Mouse (Mus musculus) testis, postnatal 14 days (tissue): ENCODE data around the gene Iqcn.

Source experiments
- DNase-seq: peaks from one replicate; pipeline ENCODE4 v3.0.0; 2021; ENCODE audit warnings: low spot score

Gene Iqcn

GRCm38 (mm10) chr8:70737705-70738104, 34.4 kb downstream of the Iqcn start:
- DNase-seq, result no peak

- no peak for DNase-seq
Observed at GRCm38 (mm10) chr8:70738211-70738610, 35.0 kb downstream of the Iqcn start.

GRCm38 (mm10) chr8:70741661-70742060, 38.4 kb downstream of the Iqcn start:
- DNase-seq, result no peak

GRCm38 (mm10) chr8:70742176-70742575, 38.9 kb downstream of the Iqcn start:
- DNase-seq, result no peak

- DNase-seq, result no peak
Observed at GRCm38 (mm10) chr8:70742981-70743655, 39.9 kb downstream of the Iqcn start.

- peak; percentile 66 for DNase-seq
Observed at GRCm38 (mm10) chr8:70743656-70744590, 40.7 kb downstream of the Iqcn start.

GRCm38 (mm10) chr8:70744806-70745205, 41.5 kb downstream of the Iqcn start:
- no peak for DNase-seq

- no peak for DNase-seq
Observed at GRCm38 (mm10) chr8:70745691-70746220, 42.5 kb downstream of the Iqcn start.

- DNase-seq, result no peak
Observed at GRCm38 (mm10) chr8:70746676-70747075, 43.4 kb downstream of the Iqcn start.

GRCm38 (mm10) chr8:70747211-70747890, 44.1 kb downstream of the Iqcn start:
- no peak for DNase-seq

- no peak for DNase-seq
Observed at GRCm38 (mm10) chr8:70748246-70749096, 45.2 kb downstream of the Iqcn start.

GRCm38 (mm10) chr8:70749097-70749674, 45.9 kb downstream of the Iqcn start:
- no peak for DNase-seq

- DNase-seq, result no peak
Observed at GRCm38 (mm10) chr8:70750128-70750680, 46.9 kb downstream of the Iqcn start.

GRCm38 (mm10) chr8:70752000-70752764, 48.9 kb downstream of the Iqcn start:
- no peak for DNase-seq

GRCm38 (mm10) chr8:70753151-70753550, 49.9 kb downstream of the Iqcn start:
- peak; percentile 79 for DNase-seq

GRCm38 (mm10) chr8:70754043-70754870, 51.0 kb downstream of the Iqcn start, which contains the start of gene Rab3a:
Gene Rab3a, plus strand, starts transcription at chr8:70754679.
- DNase-seq, result peak; percentile 96

- no peak for DNase-seq
Observed at GRCm38 (mm10) chr8:70754871-70755660, 51.8 kb downstream of the Iqcn start.
